ENCODE assay signal across 10 mouse cellular contexts in genomic region chr12:69422827-69423537, GRCm38 (mm10). TPM values are rescaled to one million over a fixed set of nuclear protein-coding genes. Genes with fewer than 3 reads are reported as not detected.
DNase-seq lines count a peak whose midpoint lies in the region; ATAC-seq and TF ChIP-seq lines count a peak whose summit lies in the region.
"Had no signal": no experiment of that assay in that cellular context is flagged by ENCODE, and none has a peak within 500 bp of the region (broad histone marks: within the 10 kb centered on the region; RNA-seq: fewer than 3 reads in every experiment).

No protein-coding gene starts in this region.

- H3K4me3 ChIP-seq in hindbrain, embryonic 10.5 days = no peak overlapping the region
- H3K4me3 ChIP-seq: heart, embryonic 13.5 days had no signal

- 92% methylated on average over 20 of the region's 20 CpGs for WGBS in hindbrain, embryonic 10.5 days

- DNase-seq in gastrocnemius, postnatal 25 days = peak; percentile 33
- no peak for DNase-seq in gastrocnemius, postnatal 4 days (ENCODE audit: low spot score in 2 of 2)
- peak; percentile 34 for DNase-seq in brain, embryonic 14.5 days (ENCODE audit: low read depth)
- peak; percentile 54 to 66 for DNase-seq in kidney, postnatal 4 days
- DNase-seq in spleen, adult 12 weeks (ENCODE audit: low spot score) = peak; percentile 29
- no peak for DNase-seq in hindbrain, embryonic 10.5 days (ENCODE audit: low spot score)
- DNase-seq in right cerebral cortex, postnatal 14 days = no peak

- no peaks in the 10 kb centered on the region for H3K27me3 ChIP-seq in hindbrain, embryonic 10.5 days (ENCODE audit: insufficient read depth, poor library complexity, severe bottlenecking)
- H3K27me3 ChIP-seq: heart, embryonic 13.5 days had no signal

- no peak for ATAC-seq in frontal cortex, adult (ENCODE audit: low TSS enrichment)

- H3K27ac ChIP-seq in hindbrain, embryonic 10.5 days = no peak overlapping the region
- H3K27ac ChIP-seq: heart, embryonic 13.5 days had no signal

- TF ChIP-seq POLR2A in brain, embryonic 14.5 days (IDR thresholded peaks at IDR 0.05; ENCODE audit: borderline replicate concordance, extremely low read depth, insufficient read depth, insufficient read length, poor library complexity, severe bottlenecking) = no peak

- peaks cover 9% of the 10 kb centered on the region; the same call in 1 of the 2 replicates for H3K9me3 ChIP-seq in hindbrain, embryonic 10.5 days
- H3K9me3 ChIP-seq: G1E; heart, embryonic 13.5 days had no signal

- no peak for TF ChIP-seq CTCF in brain, embryonic 14.5 days (IDR thresholded peaks at IDR 0.05; ENCODE audit: borderline replicate concordance, extremely low read depth, insufficient read depth, insufficient read length)

- H3K36me3 ChIP-seq in hindbrain, embryonic 10.5 days = no peaks in the 10 kb centered on the region
- H3K36me3 ChIP-seq: G1E; heart, embryonic 13.5 days had no signal

- peaks cover 15% of the 10 kb centered on the region for H3K4me1 ChIP-seq in hindbrain, embryonic 10.5 days (replicated peaks)

RNA-seq across cellular contexts. Expression of gene Gm9887, which starts 50.7 kb away (rescaled TPM):
- not detected for total RNA-seq in gastrocnemius, postnatal 25 days (2021)
- total RNA-seq in gastrocnemius, postnatal 4 days (2021) = under 1 TPM in 1 of 2 experiments, not detected in 1; 0.81 TPM
- 0.36 and 0.39 TPM in 2 replicates for polyA plus RNA-seq in brain, embryonic 14.5 days (2012; rRNA removed)
- 0.96 and 1.9 TPM in 2 replicates for polyA plus RNA-seq in hindbrain, embryonic 10.5 days (2016; fragmentation: Nextera tagmentation; extraction: Ambion mirVana)

RNA-seq across cellular contexts. Expression of gene Arf6, which starts 51.0 kb away (rescaled TPM):
- total RNA-seq in gastrocnemius, postnatal 25 days (2021) = 10 to 100 TPM; 20.1 to 23.5 TPM
- total RNA-seq in gastrocnemius, postnatal 4 days (2021) = 10 to 100 TPM; 72.6 to 77.6 TPM
- polyA plus RNA-seq in brain, embryonic 14.5 days (2012; rRNA removed) = 67.8 and 72.2 TPM in 2 replicates
- 35.9 and 42.4 TPM in 2 replicates for polyA plus RNA-seq in hindbrain, embryonic 10.5 days (2016; fragmentation: Nextera tagmentation; extraction: Ambion mirVana)

Comparison
In these comparisons a context has a peak if more than half of its experiments do, and no peak if none do; other contexts are left out.
1. DNase-seq: peak in gastrocnemius, postnatal 25 days (single experiment), brain, embryonic 14.5 days (single experiment), kidney, postnatal 4 days (2 of 2) and spleen, adult 12 weeks (single experiment); none in gastrocnemius, postnatal 4 days (0 of 2), hindbrain, embryonic 10.5 days (single experiment) and right cerebral cortex, postnatal 14 days (single experiment).